Mouse (Mus musculus) erythroblast, embryonic 14.5 days (primary cell): ENCODE results near the gene Lcn12.

Source experiments
- GATA1 ChIP-seq: IDR thresholded peaks from 2 replicates; pipeline ENCODE4 v1.6.1; 2012; ENCODE audit warnings: low read length, inconsistent platforms, mixed read lengths
- TAL1 ChIP-seq: IDR thresholded peaks from 3 replicates; pipeline ENCODE4 v1.6.1; 2012; ENCODE audit warnings: low read length, inconsistent platforms, mixed read lengths

- peak; percentile 79 for TF ChIP-seq GATA1
- TF ChIP-seq TAL1 = peak; percentile 80
These were observed 9.0 kb upstream of the Lcn12 start for GRCm38 (mm10) chr2:25502726-25503125.
